Mouse (Mus musculus): ENCODE measurements around the gene Mindy2. TPM values are rescaled to one million over a fixed set of nuclear protein-coding genes. Genes with fewer than 3 reads are reported as not detected.

Gene Mindy2
- total and polyA plus RNA-seq, 3 experiments, result 7.1 to 36.7 (median 34.8) TPM

DNA sequence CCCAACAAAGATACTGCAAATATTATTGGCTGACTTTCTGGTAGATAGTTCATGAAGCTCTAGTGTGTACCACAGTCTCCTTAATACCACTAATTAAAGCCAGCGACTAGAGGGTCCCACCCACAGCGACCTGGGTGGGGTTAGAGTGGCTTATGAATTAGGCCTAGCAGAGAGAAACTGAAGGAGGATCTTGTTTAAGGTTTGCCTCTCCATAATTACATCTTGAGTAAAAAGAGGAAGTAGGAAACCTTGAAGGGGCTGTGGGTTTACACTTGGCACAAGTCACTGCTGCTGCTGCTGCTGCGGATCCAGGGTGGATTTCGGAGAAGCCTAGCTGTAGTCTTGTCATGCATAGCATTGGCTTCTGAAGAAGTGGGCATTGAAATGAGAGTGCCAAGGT, 66.2 kb downstream of the Mindy2 start:
- intact Hi-C loops (cut with DNase I), result no loop called here
- H3K27me3 ChIP-seq (ENCODE audit: control insufficient read depth, insufficient read depth, low read length), result no peaks in the 10 kb centered on the region
- WGBS, result 88% methylated on average over 4 of the region's 4 CpGs
- no peaks in the 10 kb centered on the region for H3K79me2 ChIP-seq (replicated peaks; ENCODE audit: control insufficient read depth, insufficient read depth, low read length)
- no peak overlapping the region for H3K9ac ChIP-seq (ENCODE audit: low read depth, low read length)
- H3K4me1 ChIP-seq (ENCODE audit: control insufficient read depth, insufficient read depth, low read length), result no peaks in the 10 kb centered on the region
- no peak for TF ChIP-seq POLR2A (IDR thresholded peaks at IDR 0.05; ENCODE audit: insufficient read depth, low read depth, low read length)
- no peak for TF ChIP-seq EP300 (IDR thresholded peaks at IDR 0.05; ENCODE audit: insufficient read depth, low read depth, low read length)
- no peak for TF ChIP-seq CTCF (IDR thresholded peaks at IDR 0.05)
- H3K4me3 ChIP-seq, result no peak overlapping the region
- H3K36me3 ChIP-seq (ENCODE audit: control insufficient read depth, insufficient read depth, low read length), result peaks cover 10% of the 10 kb centered on the region
- DNase-seq, result no peak
- H3K27ac ChIP-seq, result no peak overlapping the region

DNA sequence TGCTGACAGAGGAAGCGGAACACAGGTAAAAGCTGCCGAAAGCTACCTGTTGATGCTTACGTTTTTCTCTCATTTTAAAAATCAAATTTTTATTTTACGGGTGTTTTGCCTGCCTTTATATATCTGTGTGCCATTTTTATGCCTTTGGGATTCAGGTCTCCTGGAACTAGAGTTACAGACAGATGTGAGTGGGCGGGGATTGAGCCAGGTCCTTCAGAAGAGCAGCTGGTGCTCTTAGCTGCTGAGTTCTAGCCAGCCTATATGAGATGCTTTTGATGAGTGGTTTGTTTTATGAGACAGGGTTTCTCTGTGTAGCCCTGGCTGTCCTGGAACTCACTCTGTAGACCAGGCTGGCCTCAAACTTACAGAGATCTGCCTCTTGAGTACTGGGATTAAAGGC, 69.8 kb downstream of the Mindy2 start:
- no peak for TF ChIP-seq EP300 (IDR thresholded peaks at IDR 0.05; ENCODE audit: insufficient read depth, low read depth, low read length)
- TF ChIP-seq POLR2A (IDR thresholded peaks at IDR 0.05; ENCODE audit: insufficient read depth, low read depth, low read length), result no peak
- TF ChIP-seq CTCF (IDR thresholded peaks at IDR 0.05), result no peak
- 91% methylated on average over 5 of the region's 5 CpGs for WGBS
- no peak for DNase-seq
- intact Hi-C loops (cut with DNase I), result no loop called here
- Histone ChIP-seq H3K79me2 (replicated peaks; ENCODE audit: control insufficient read depth, insufficient read depth, low read length) (no peaks in the 10 kb centered on the region), H3K4me3 (no peak overlapping the region), H3K36me3 (ENCODE audit: control insufficient read depth, insufficient read depth, low read length) (peaks cover 7% of the 10 kb centered on the region), H3K27ac (no peak overlapping the region), H3K9ac (ENCODE audit: low read depth, low read length) (no peak overlapping the region), H3K27me3 (ENCODE audit: control insufficient read depth, insufficient read depth, low read length) (no peaks in the 10 kb centered on the region), H3K4me1 (ENCODE audit: control insufficient read depth, insufficient read depth, low read length) (no peaks in the 10 kb centered on the region)

DNA sequence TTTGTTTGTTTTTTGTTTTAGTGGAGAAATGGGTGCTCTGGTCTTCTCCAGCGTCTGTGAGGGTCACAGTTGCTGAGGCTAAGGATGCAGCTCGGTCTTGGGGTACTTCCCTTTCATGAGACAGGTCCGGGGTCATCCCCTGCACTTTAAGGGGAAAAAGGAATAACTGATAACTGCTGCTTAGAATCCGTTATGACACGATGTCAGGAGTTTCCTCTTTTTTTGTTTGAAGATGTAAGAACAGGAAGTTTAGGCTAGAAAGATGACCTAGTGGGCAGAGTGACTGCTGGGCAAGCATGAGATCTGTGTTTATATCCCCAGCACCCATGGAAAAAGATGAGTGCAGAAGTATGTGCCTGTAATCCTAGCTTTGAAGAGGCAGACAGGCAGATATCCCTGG, 71.8 kb downstream of the Mindy2 start:
- Histone ChIP-seq H3K9ac (ENCODE audit: low read depth, low read length) (no peak overlapping the region), H3K79me2 (replicated peaks; ENCODE audit: control insufficient read depth, insufficient read depth, low read length) (no peaks in the 10 kb centered on the region), H3K27me3 (ENCODE audit: control insufficient read depth, insufficient read depth, low read length) (no peaks in the 10 kb centered on the region), H3K4me1 (ENCODE audit: control insufficient read depth, insufficient read depth, low read length) (no peaks in the 10 kb centered on the region), H3K27ac (no peak overlapping the region), H3K4me3 (no peak overlapping the region), H3K36me3 (ENCODE audit: control insufficient read depth, insufficient read depth, low read length) (peaks cover 11% of the 10 kb centered on the region)
- 46% methylated on average over 5 of the region's 5 CpGs for WGBS
- TF ChIP-seq CTCF (IDR thresholded peaks at IDR 0.05) (no peak), POLR2A (IDR thresholded peaks at IDR 0.05; ENCODE audit: insufficient read depth, low read depth, low read length) (no peak), EP300 (IDR thresholded peaks at IDR 0.05; ENCODE audit: insufficient read depth, low read depth, low read length) (no peak)
- intact Hi-C loops (cut with DNase I), result no loop called here
- DNase-seq, result no peak

DNA sequence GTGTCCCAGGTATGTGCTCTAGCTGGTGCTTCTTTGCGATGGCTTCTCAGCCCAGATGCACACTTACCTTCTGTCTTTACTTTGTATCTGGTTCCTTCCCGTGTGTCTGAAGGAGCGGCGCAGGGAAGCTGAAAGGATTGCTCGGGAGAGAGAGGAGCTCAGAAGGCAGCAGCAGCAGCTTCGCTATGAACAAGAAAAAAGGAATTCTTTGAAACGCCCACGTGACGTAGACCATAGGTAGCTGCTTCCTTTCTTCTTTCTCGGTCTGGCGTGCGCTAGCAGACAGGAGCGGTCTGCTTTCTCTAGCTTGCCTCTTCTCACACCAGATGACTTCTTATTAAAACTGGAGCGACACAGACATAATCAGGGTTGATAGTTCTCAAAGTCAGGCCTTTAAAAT, 72.3 kb downstream of the Mindy2 start:
- no peak overlapping the region for H3K4me3 ChIP-seq
- intact Hi-C loops (cut with DNase I), result no loop called here
- no peak overlapping the region for H3K9ac ChIP-seq (ENCODE audit: low read depth, low read length)
- TF ChIP-seq POLR2A (IDR thresholded peaks at IDR 0.05; ENCODE audit: insufficient read depth, low read depth, low read length), result no peak
- TF ChIP-seq EP300 (IDR thresholded peaks at IDR 0.05; ENCODE audit: insufficient read depth, low read depth, low read length), result no peak
- no peak for TF ChIP-seq CTCF (IDR thresholded peaks at IDR 0.05)
- H3K79me2 ChIP-seq (replicated peaks; ENCODE audit: control insufficient read depth, insufficient read depth, low read length), result no peaks in the 10 kb centered on the region
- no peak for DNase-seq
- no peaks in the 10 kb centered on the region for H3K27me3 ChIP-seq (ENCODE audit: control insufficient read depth, insufficient read depth, low read length)
- no peaks in the 10 kb centered on the region for H3K4me1 ChIP-seq (ENCODE audit: control insufficient read depth, insufficient read depth, low read length)
- H3K27ac ChIP-seq, result no peak overlapping the region
- peaks cover 9% of the 10 kb centered on the region for H3K36me3 ChIP-seq (ENCODE audit: control insufficient read depth, insufficient read depth, low read length)
- WGBS, result 88% methylated on average over 14 of the region's 14 CpGs

DNA sequence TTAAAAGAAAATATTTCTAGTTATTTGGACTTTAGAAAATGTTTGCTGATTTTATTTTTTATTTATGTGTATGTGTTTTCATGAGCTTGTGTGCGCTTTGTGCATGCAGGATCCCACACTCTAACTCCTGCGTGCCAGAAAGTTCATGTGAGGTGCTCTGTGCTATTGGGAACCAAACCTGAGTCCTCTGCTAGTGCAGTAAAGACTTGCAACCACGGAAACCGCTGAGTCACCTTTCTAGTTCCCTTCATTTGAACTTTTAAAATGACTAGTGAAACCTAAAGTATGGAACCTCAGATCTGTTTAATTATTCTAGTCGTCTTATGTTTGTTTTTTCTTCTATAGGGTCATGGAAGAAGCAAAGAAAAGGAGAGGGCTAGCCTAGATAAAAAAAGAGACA, 76.0 kb downstream of the Mindy2 start:
- H3K4me3 ChIP-seq, result no peak overlapping the region
- intact Hi-C loops (cut with DNase I), result no loop called here
- WGBS, result 85% methylated on average over 5 of the region's 5 CpGs
- H3K79me2 ChIP-seq (replicated peaks; ENCODE audit: control insufficient read depth, insufficient read depth, low read length), result no peaks in the 10 kb centered on the region
- no peak for TF ChIP-seq EP300 (IDR thresholded peaks at IDR 0.05; ENCODE audit: insufficient read depth, low read depth, low read length)
- TF ChIP-seq CTCF (IDR thresholded peaks at IDR 0.05), result no peak
- no peak for TF ChIP-seq POLR2A (IDR thresholded peaks at IDR 0.05; ENCODE audit: insufficient read depth, low read depth, low read length)
- no peak overlapping the region for H3K27ac ChIP-seq
- DNase-seq, result no peak
- H3K9ac ChIP-seq (ENCODE audit: low read depth, low read length), result no peak overlapping the region
- no peaks in the 10 kb centered on the region for H3K27me3 ChIP-seq (ENCODE audit: control insufficient read depth, insufficient read depth, low read length)
- peaks cover 10% of the 10 kb centered on the region for H3K36me3 ChIP-seq (ENCODE audit: control insufficient read depth, insufficient read depth, low read length)
- H3K4me1 ChIP-seq (ENCODE audit: control insufficient read depth, insufficient read depth, low read length), result no peaks in the 10 kb centered on the region

DNA sequence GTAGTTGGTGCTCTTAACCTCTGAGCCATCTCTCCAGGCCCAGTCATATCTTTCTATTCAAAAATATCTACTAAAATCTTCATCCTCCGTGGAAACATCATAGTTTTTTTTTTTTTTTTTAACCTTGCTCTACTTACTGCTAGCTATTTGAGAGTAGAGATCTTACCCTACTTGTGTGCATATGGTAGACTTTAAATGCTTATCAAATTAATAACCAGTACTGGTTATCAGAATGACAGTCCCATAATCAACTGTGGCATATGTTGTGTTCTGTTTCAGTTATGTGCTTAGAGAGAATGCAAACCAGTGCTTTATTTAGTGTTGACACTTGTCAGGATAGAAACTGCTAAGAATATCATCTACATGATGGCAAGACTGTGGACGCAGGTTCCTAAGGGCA, 78.9 kb downstream of the Mindy2 start:
- no peak for DNase-seq
- intact Hi-C loops (cut with DNase I), result no loop called here
- H3K36me3 ChIP-seq (ENCODE audit: control insufficient read depth, insufficient read depth, low read length), result peaks cover 16% of the 10 kb centered on the region
- no peak for TF ChIP-seq EP300 (IDR thresholded peaks at IDR 0.05; ENCODE audit: insufficient read depth, low read depth, low read length)
- no peak for TF ChIP-seq POLR2A (IDR thresholded peaks at IDR 0.05; ENCODE audit: insufficient read depth, low read depth, low read length)
- no peak for TF ChIP-seq CTCF (IDR thresholded peaks at IDR 0.05)
- H3K9ac ChIP-seq (ENCODE audit: low read depth, low read length), result no peak overlapping the region
- H3K27ac ChIP-seq, result no peak overlapping the region
- H3K4me3 ChIP-seq, result no peak overlapping the region
- no peaks in the 10 kb centered on the region for H3K27me3 ChIP-seq (ENCODE audit: control insufficient read depth, insufficient read depth, low read length)
- WGBS, result 84% methylated on average over 2 of the region's 2 CpGs
- H3K79me2 ChIP-seq (replicated peaks; ENCODE audit: control insufficient read depth, insufficient read depth, low read length), result no peaks in the 10 kb centered on the region
- H3K4me1 ChIP-seq (ENCODE audit: control insufficient read depth, insufficient read depth, low read length), result no peaks in the 10 kb centered on the region
